ENCODE assay signal across 11 mouse cellular contexts in the genomic region with DNA sequence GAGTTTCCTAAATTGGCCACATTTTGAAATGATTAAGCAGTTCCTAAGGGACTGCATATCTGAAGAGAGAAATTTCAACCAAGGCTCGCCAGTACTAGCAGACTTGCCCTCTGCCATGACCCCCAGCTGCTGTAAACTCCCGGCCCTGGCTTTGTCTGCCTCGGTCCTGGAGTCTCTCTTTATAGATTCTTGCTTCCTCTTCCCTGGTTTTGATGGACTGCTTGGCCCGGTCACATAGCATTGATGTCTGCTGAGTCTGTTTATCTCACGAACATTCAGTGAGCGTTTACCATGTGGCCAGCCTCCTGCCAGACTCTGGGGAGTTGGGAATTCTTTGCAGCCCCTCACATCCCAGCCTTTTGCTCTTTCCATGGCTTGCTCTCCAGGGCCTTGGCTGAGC. TPM values are rescaled to one million over a fixed set of nuclear protein-coding genes. Genes with fewer than 3 reads are reported as not detected.
DNase-seq lines count a peak whose midpoint lies in the region; ATAC-seq and TF ChIP-seq lines count a peak whose summit lies in the region.
"Had no signal": no experiment of that assay in that cellular context is flagged by ENCODE, and none has a peak within 500 bp of the region (broad histone marks: within the 10 kb centered on the region; RNA-seq: fewer than 3 reads in every experiment).

No protein-coding gene starts in this region.

- H3K4me3 ChIP-seq in hindbrain, embryonic 11.5 days (ENCODE audit: low read depth, low read length), result no peak overlapping the region
- no peak overlapping the region for H3K4me3 ChIP-seq in hindbrain, postnatal 0 days (ENCODE audit: low read length)
- H3K4me3 ChIP-seq in embryonic facial prominence, embryonic 10.5 days, result no peak overlapping the region
- H3K4me3 ChIP-seq in heart, embryonic 14.5 days (ENCODE audit: control insufficient read depth in 1 of 2, insufficient read depth in 1 of 2, low read depth in 1 of 2, low read length in 2 of 2), result no peak overlapping the region
- H3K4me3 ChIP-seq: hindbrain, embryonic 12.5 days; liver, embryonic 12.5 days had no signal

- peak; percentile 18 for DNase-seq in hindbrain, embryonic 11.5 days (ENCODE audit: low spot score)
- no peak for DNase-seq in hindbrain, postnatal 0 days (ENCODE audit: low spot score)
- DNase-seq in embryonic facial prominence, embryonic 10.5 days (ENCODE audit: low spot score), result peak; percentile 78
- DNase-seq in kidney, postnatal 36 days, result peak; percentile 61 to 62
- DNase-seq in layer of hippocampus, adult 11-12 months (ENCODE audit: low spot score), result no peak
- DNase-seq in spleen, postnatal 14 days (ENCODE audit: low spot score in 2 of 2), result no peak
- DNase-seq: right cerebral cortex, postnatal 14 days had no signal

- no peaks in the 10 kb centered on the region for H3K9me3 ChIP-seq in hindbrain, embryonic 11.5 days (ENCODE audit: control insufficient read depth, low read length)
- no peaks in the 10 kb centered on the region for H3K9me3 ChIP-seq in hindbrain, postnatal 0 days (ENCODE audit: low read length)
- no peaks in the 10 kb centered on the region for H3K9me3 ChIP-seq in embryonic facial prominence, embryonic 10.5 days
- H3K9me3 ChIP-seq in heart, embryonic 14.5 days (ENCODE audit: control insufficient read depth, low read length), result no peaks in the 10 kb centered on the region
- H3K9me3 ChIP-seq: hindbrain, embryonic 12.5 days; liver, embryonic 12.5 days had no signal

- H3K36me3 ChIP-seq in hindbrain, embryonic 11.5 days (ENCODE audit: control insufficient read depth, insufficient read depth, low read length), result no peaks in the 10 kb centered on the region
- H3K36me3 ChIP-seq in hindbrain, postnatal 0 days (ENCODE audit: insufficient read depth, low read length), result no peaks in the 10 kb centered on the region
- peaks cover 52% of the 10 kb centered on the region for H3K36me3 ChIP-seq in embryonic facial prominence, embryonic 10.5 days (replicated peaks)
- peaks cover 27% of the 10 kb centered on the region for H3K36me3 ChIP-seq in heart, embryonic 14.5 days (ENCODE audit: control insufficient read depth, insufficient read depth, low read length)
- H3K36me3 ChIP-seq: hindbrain, embryonic 12.5 days; liver, embryonic 12.5 days had no signal

- WGBS in hindbrain, embryonic 11.5 days, result 43% methylated on average over 6 of the region's 6 CpGs
- WGBS in hindbrain, postnatal 0 days, result 26% methylated on average over 6 of the region's 6 CpGs
- 32% methylated on average over 6 of the region's 6 CpGs for WGBS in embryonic facial prominence, embryonic 10.5 days
- WGBS in heart, embryonic 14.5 days, result 10% methylated on average over 6 of the region's 6 CpGs

- no peak for TF ChIP-seq CTCF in hindbrain, postnatal 0 days (IDR thresholded peaks at IDR 0.05; ENCODE audit: low read depth)

- peak overlapping the region; percentile 39; the same call in 1 of the 2 replicates for H3K27ac ChIP-seq in hindbrain, embryonic 11.5 days (ENCODE audit: low read depth, low read length)
- no peak overlapping the region for H3K27ac ChIP-seq in hindbrain, postnatal 0 days
- peak overlapping the region; percentile 83 for H3K27ac ChIP-seq in embryonic facial prominence, embryonic 10.5 days (replicated peaks)
- H3K27ac ChIP-seq in heart, embryonic 14.5 days (replicated peaks in 1 of 2; ENCODE audit: control insufficient read depth in 1 of 2, insufficient read depth in 1 of 2, low read depth in 2 of 2, low read length in 2 of 2), result peak overlapping the region; percentile 40 to 70
- H3K27ac ChIP-seq: hindbrain, embryonic 12.5 days; liver, embryonic 12.5 days had no signal

- no peak overlapping the region for H3K9ac ChIP-seq in hindbrain, embryonic 11.5 days (ENCODE audit: low read depth, low read length)
- H3K9ac ChIP-seq in hindbrain, postnatal 0 days (replicated peaks; ENCODE audit: low read length), result no peak overlapping the region
- no peak overlapping the region; the same call in 1 of the 2 replicates for H3K9ac ChIP-seq in heart, embryonic 14.5 days (ENCODE audit: low read length)
- H3K9ac ChIP-seq: hindbrain, embryonic 12.5 days; liver, embryonic 12.5 days had no signal

- H3K4me1 ChIP-seq in hindbrain, embryonic 11.5 days (replicated peaks; ENCODE audit: control insufficient read depth, insufficient read depth, low read length), result no peaks in the 10 kb centered on the region
- H3K4me1 ChIP-seq in hindbrain, postnatal 0 days (ENCODE audit: insufficient read depth, low read length), result peaks cover 29% of the 10 kb centered on the region
- peaks cover 96% of the 10 kb centered on the region for H3K4me1 ChIP-seq in embryonic facial prominence, embryonic 10.5 days
- peaks cover 51 to 63% of the 10 kb centered on the region in 2 experiments for H3K4me1 ChIP-seq in heart, embryonic 14.5 days (ENCODE audit: control insufficient read depth in 2 of 2, insufficient read depth in 2 of 2, low read length in 2 of 2)

- ATAC-seq in hindbrain, embryonic 11.5 days (ENCODE audit: low FRiP score), result no peak
- no peak for ATAC-seq in hindbrain, postnatal 0 days
- ATAC-seq in heart, embryonic 14.5 days (ENCODE audit: insufficient number of reproducible peaks, insufficient read depth, low FRiP score, low read depth), result no peak
- ATAC-seq: liver, embryonic 12.5 days had no signal

- H3K4me2 ChIP-seq in hindbrain, embryonic 11.5 days (replicated peaks; ENCODE audit: low read depth, low read length), result no peak overlapping the region
- H3K4me2 ChIP-seq in hindbrain, postnatal 0 days (ENCODE audit: low read depth, low read length), result no peak overlapping the region
- H3K4me2 ChIP-seq in heart, embryonic 14.5 days (ENCODE audit: low read length), result no peak overlapping the region
- H3K4me2 ChIP-seq: hindbrain, embryonic 12.5 days; liver, embryonic 12.5 days; midbrain, embryonic 11.5 days had no signal

- no peaks in the 10 kb centered on the region for H3K27me3 ChIP-seq in hindbrain, embryonic 11.5 days (ENCODE audit: control insufficient read depth, insufficient read depth, low read length)
- H3K27me3 ChIP-seq in hindbrain, postnatal 0 days (ENCODE audit: insufficient read depth, low read length), result no peaks in the 10 kb centered on the region
- H3K27me3 ChIP-seq in embryonic facial prominence, embryonic 10.5 days (replicated peaks; ENCODE audit: low read depth, poor library complexity, severe bottlenecking), result no peaks in the 10 kb centered on the region
- no peaks in the 10 kb centered on the region for H3K27me3 ChIP-seq in heart, embryonic 14.5 days (ENCODE audit: control insufficient read depth, insufficient read depth, low read length)
- H3K27me3 ChIP-seq: hindbrain, embryonic 12.5 days; liver, embryonic 12.5 days had no signal

RNA-seq across cellular contexts. Expression of gene Umps, which starts 22.1 kb away (rescaled TPM):
- 55.5 and 62.6 TPM in 2 replicates for polyA plus RNA-seq in hindbrain, embryonic 11.5 days (2014; fragmentation: Nextera tagmentation; extraction: Ambion mirVana)
- 16.7 and 23.6 TPM in 2 replicates for total RNA-seq in hindbrain, postnatal 0 days (2014; rRNA removed)
- 23.0 and 23.7 TPM in 2 replicates for polyA plus RNA-seq in hindbrain, postnatal 0 days (2015; fragmentation: Nextera tagmentation; extraction: Ambion mirVana)
- 105 and 106 TPM in 2 replicates for polyA plus RNA-seq in embryonic facial prominence, embryonic 10.5 days (2016; fragmentation: Nextera tagmentation; extraction: Ambion mirVana)
- polyA plus RNA-seq in heart, embryonic 14.5 days (2014; fragmentation: Nextera tagmentation; extraction: Ambion mirVana), result 26.9 and 29.7 TPM in 2 replicates

Comparison
In these comparisons a context has a peak if more than half of its experiments do, and no peak if none do; other contexts are left out.
1. DNase-seq: peak in hindbrain, embryonic 11.5 days (single experiment), embryonic facial prominence, embryonic 10.5 days (single experiment) and kidney, postnatal 36 days (2 of 2); none in hindbrain, postnatal 0 days (single experiment), layer of hippocampus, adult 11-12 months (single experiment) and spleen, postnatal 14 days (0 of 2).